Mouse (Mus musculus) kidney, adult 8-10 months (tissue): ENCODE results near the gene Rflna.
A peak's percentile ranks its signal among the peaks of the same experiment; 100 is the strongest.

Experiments used
- DNase-seq, 2 experiments: peaks; one replicate each; pipeline ENCODE4 v3.0.0; 2022

The Rflna gene

GRCm38 (mm10) chr5:125002969-125003872 is at the start of gene Rflna:
Rflna (plus strand) TSS chr5:125003221.
- no peak for DNase-seq

- DNase-seq, result peak in 1 of 2 experiments; percentile 22
These were observed 48.4 kb upstream of the Rflna start for GRCm38 (mm10) chr5:124954404-124955305.

- no peak for DNase-seq
These were observed 45.5 kb upstream of the Rflna start for GRCm38 (mm10) chr5:124957491-124957890.

GRCm38 (mm10) chr5:124959099-124959498 is 43.9 kb upstream of the Rflna start:
- no peak for DNase-seq

- DNase-seq, result peak; percentile 71 to 74
These were observed 42.7 kb upstream of the Rflna start for GRCm38 (mm10) chr5:124960131-124960901.

GRCm38 (mm10) chr5:124961433-124961832 is 41.6 kb upstream of the Rflna start:
- DNase-seq, result no peak

GRCm38 (mm10) chr5:124962761-124963160 is 40.3 kb upstream of the Rflna start:
- no peak for DNase-seq

- peak; percentile 13 to 29 for DNase-seq
These were observed 39.0 kb upstream of the Rflna start for GRCm38 (mm10) chr5:124963806-124964672.

- no peak for DNase-seq
These were observed 36.2 kb upstream of the Rflna start for GRCm38 (mm10) chr5:124966622-124967332.

GRCm38 (mm10) chr5:124969790-124970189 is 33.2 kb upstream of the Rflna start:
- peak in 1 of 2 experiments; percentile 28 for DNase-seq

- no peak for DNase-seq
These were observed 16.8 kb upstream of the Rflna start for GRCm38 (mm10) chr5:124986222-124986621.

- DNase-seq, result peak in 1 of 2 experiments; percentile 31
These were observed 16.4 kb upstream of the Rflna start for GRCm38 (mm10) chr5:124986656-124987055.

GRCm38 (mm10) chr5:124989724-124990123 is 13.3 kb upstream of the Rflna start:
- peak in 1 of 2 experiments; percentile 41 for DNase-seq

GRCm38 (mm10) chr5:124992323-124992722 is 10.7 kb upstream of the Rflna start:
- DNase-seq, result no peak

- DNase-seq, result peak; percentile 59 to 63
These were observed 10.1 kb upstream of the Rflna start for GRCm38 (mm10) chr5:124992891-124993290.

GRCm38 (mm10) chr5:124996816-124997215 is 6.2 kb upstream of the Rflna start:
- DNase-seq, result no peak

GRCm38 (mm10) chr5:124997913-124998312 is 5.1 kb upstream of the Rflna start:
- DNase-seq, result no peak

- DNase-seq, result no peak
These were observed 2.2 kb upstream of the Rflna start for GRCm38 (mm10) chr5:125000756-125001250.

- DNase-seq, result no peak
These were observed 843 bp downstream of the Rflna start for GRCm38 (mm10) chr5:125003873-125004255.

- DNase-seq, result no peak
These were observed 3.0 kb downstream of the Rflna start for GRCm38 (mm10) chr5:125005871-125006652.
